Mouse (Mus musculus): ENCODE measurements at regions not wholly inside any gene's neighbourhood (a gene's known extent, or its start where the extent isn't known, plus 50 kb on each side); places are given as distances from the start of the nearest gene placed in this dataset.

DNA sequence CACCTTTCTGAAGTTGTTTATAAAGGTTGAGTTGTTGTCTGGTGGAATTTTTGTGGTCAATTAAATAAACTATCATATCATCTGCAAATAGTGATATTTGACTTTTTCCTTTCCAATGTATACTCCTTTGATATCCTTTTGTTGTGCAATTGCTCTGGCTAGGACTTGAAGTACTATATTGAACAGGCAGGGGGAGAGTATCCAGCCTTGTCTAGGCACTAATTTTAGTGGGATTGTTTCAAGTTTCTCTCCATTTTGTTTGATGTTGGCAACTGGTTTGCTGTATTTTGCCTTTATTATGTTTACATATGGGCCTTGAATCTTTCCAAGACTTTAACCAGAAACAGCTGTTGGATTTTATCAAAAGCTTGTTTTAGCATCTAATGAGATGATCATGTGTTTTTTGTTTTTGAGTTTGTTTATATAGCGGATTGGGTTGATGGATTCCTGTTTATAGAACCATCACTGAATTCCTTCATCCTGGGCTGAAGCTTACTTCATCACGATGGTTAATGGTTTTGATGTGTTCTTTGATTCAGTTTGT, 383.3 kb downstream of the Amd2 start:
- Histone ChIP-seq H3K4me2 (replicated peaks) (no peak overlapping the region), H3K27ac (no peak overlapping the region), H3K9me3 (no peaks in the 10 kb centered on the region), H3K27me3 (no peaks in the 10 kb centered on the region), H3K4me3 (no peak overlapping the region), H3K9ac (no peak overlapping the region), H3K4me1 (no peaks in the 10 kb centered on the region), H3K36me3 (no peaks in the 10 kb centered on the region)
- ATAC-seq (ENCODE audit: low FRiP score, low read depth): no peak; the same call in 1 of the 2 replicates
- WGBS: 46% methylated on average over 2 of the region's 2 CpGs

DNA sequence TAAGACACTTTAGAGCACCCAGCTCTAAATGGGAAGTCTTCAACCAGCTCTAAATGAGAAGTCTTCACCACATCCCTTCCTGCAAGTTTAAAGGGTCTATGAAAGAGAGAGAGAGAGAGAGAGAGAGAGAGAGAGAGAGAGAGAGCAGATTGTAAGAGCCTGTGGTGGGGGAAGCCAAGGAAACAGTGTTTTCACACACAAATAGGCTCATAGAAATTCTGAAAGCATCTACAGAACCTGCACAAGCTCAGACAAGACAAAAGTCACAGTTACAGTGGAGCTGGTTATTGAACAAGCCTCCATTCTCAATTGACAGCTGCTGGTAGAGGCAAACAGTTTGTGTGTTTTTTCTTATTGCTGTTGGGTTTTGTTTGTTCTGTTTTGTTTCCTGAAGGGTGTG, 412.9 kb downstream of the Amd2 start:
- Histone ChIP-seq H3K4me3 (no peak overlapping the region), H3K27me3 (no peaks in the 10 kb centered on the region), H3K36me3 (no peaks in the 10 kb centered on the region), H3K4me1 (no peaks in the 10 kb centered on the region), H3K27ac (no peak overlapping the region), H3K9me3 (no peaks in the 10 kb centered on the region), H3K4me2 (replicated peaks) (no peak overlapping the region), H3K9ac (no peak overlapping the region)
- ATAC-seq (ENCODE audit: low FRiP score, low read depth): no peak

DNA sequence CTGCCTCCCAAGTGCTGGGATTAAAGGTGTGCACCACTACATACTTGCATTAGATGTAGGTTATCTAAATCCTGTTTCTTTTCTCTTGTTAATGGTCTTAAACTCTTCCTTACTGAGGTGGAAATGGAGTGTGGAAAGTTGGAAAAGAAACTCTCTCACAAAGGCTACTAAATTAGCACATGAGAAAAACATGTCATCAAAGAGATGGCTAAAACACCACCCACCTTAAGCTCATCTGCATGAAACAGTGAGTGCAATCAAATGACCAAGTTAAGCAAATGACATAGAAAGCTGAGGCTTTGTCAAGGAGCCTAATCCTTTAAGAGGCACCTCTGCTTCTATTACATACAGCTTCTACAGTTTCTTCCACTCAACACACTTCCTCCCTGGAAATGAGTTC, 446.6 kb downstream of the Amd2 start:
- no peak overlapping the region for H3K27ac ChIP-seq
- no peaks in the 10 kb centered on the region for H3K4me1 ChIP-seq
- H3K36me3 ChIP-seq: no peaks in the 10 kb centered on the region
- no peak overlapping the region for H3K4me2 ChIP-seq (replicated peaks)
- H3K27me3 ChIP-seq: no peaks in the 10 kb centered on the region
- H3K9me3 ChIP-seq: no peaks in the 10 kb centered on the region
- no peak overlapping the region for H3K4me3 ChIP-seq
- no peak for ATAC-seq (ENCODE audit: low FRiP score, low read depth)
- H3K9ac ChIP-seq: no peak overlapping the region

DNA sequence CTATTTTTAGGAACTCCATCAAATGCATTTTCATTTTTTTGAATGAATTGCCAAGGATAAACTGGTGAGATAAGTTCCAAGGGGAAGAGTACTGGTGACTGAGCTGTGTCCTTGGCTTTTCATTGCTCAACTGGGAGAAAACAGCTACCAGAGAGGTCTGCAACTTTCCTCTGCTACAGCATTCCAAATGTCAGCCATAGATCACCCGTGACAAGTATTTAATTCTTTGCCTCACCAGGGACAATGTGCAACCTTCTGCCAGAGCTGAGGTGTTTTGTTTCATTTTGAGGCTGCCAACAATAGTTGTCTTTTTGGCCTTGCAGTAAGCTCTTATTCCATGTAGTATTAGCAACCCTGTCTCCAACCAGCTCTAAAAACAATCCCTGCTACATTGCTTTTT, 475.3 kb downstream of the Amd2 start:
- H3K4me3 ChIP-seq: no peak overlapping the region
- WGBS: 45% methylated on average over 1 of the region's 1 CpGs
- H3K9ac ChIP-seq: no peak overlapping the region
- no peaks in the 10 kb centered on the region for H3K4me1 ChIP-seq
- no peaks in the 10 kb centered on the region for H3K27me3 ChIP-seq
- no peak overlapping the region for H3K27ac ChIP-seq
- H3K9me3 ChIP-seq: no peaks in the 10 kb centered on the region
- ATAC-seq (ENCODE audit: low FRiP score, low read depth): peak; percentile 36; the same call in 1 of the 2 replicates
- no peaks in the 10 kb centered on the region for H3K36me3 ChIP-seq
- no peak overlapping the region for H3K4me2 ChIP-seq (replicated peaks)

DNA sequence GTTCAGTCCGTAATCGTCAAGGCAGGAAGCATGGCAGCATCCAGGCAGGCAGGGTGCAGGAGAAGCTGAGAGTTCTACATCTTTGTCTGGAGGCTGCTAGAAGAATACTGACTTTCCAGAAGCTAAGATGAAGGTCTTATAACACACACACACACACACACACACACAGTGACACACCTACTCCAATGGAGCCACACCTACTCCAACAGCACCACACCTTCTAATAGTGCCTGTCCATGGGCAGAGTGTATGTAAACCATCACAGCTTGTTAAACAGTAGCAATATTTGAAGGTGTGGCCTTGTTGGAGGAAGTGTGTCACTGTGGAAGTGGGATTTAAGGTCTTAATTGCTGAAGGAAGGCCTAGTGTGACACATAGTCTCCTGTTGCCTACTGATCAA, 476.4 kb downstream of the Amd2 start:
- no peak for ATAC-seq (ENCODE audit: low FRiP score, low read depth)
- Histone ChIP-seq H3K27ac (no peak overlapping the region), H3K27me3 (no peaks in the 10 kb centered on the region), H3K36me3 (no peaks in the 10 kb centered on the region), H3K4me1 (no peaks in the 10 kb centered on the region), H3K9me3 (no peaks in the 10 kb centered on the region), H3K9ac (no peak overlapping the region), H3K4me2 (replicated peaks) (no peak overlapping the region), H3K4me3 (no peak overlapping the region)
- 64% methylated on average over 2 of the region's 2 CpGs for WGBS

DNA sequence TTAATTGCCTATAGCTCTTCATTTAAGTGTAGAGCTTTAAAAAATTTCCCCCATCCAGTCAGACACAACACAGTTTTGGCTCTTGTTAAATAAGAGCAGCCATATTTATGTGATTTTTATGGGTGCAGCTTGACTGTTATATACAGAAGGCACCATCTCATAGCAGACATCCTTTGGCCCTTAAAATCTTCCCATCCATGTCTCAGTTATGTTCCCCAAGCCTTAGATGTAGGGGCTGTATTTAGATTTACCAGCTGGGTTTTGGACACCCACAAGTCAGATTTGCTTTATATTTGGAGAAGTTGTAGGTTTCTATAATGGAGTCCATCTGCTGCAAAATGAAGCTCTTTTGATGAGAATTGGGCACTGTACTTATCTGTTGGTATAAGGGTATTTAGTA, 482.2 kb downstream of the Amd2 start:
- Histone ChIP-seq H3K36me3 (no peaks in the 10 kb centered on the region), H3K4me3 (no peak overlapping the region), H3K27ac (no peak overlapping the region), H3K9ac (no peak overlapping the region), H3K4me2 (replicated peaks) (no peak overlapping the region), H3K4me1 (no peaks in the 10 kb centered on the region), H3K27me3 (no peaks in the 10 kb centered on the region), H3K9me3 (no peaks in the 10 kb centered on the region)
- no peak for ATAC-seq (ENCODE audit: low FRiP score, low read depth)
